Mouse (Mus musculus) spleen, adult 2 months (tissue): ENCODE results near the gene 1110004F10Rik.

Experiments
- CTCF ChIP-seq: fragments of 200-500 bp; IDR thresholded peaks from 2 replicates; pipeline ENCODE4 v1.5.1; 2011; ENCODE audit warnings: mild to moderate bottlenecking, inconsistent platforms; ENCODE audit not compliant: insufficient read depth, insufficient read length, insufficient replicate concordance; ENCODE audit errors: extremely low read depth
- POLR2A ChIP-seq: fragments of 200-500 bp; IDR thresholded peaks from 2 replicates; pipeline ENCODE4 v1.6.1; 2011; ENCODE audit warnings: low read depth, low read length, inconsistent platforms

- TF ChIP-seq CTCF (no peak), POLR2A (no peak)
These were observed 76.8 kb downstream of the 1110004F10Rik start for GRCm38 (mm10) chr7:116115991-116116390.
